Comparison of ENCODE assay signal across 8 mouse cellular contexts in the genomic region with DNA sequence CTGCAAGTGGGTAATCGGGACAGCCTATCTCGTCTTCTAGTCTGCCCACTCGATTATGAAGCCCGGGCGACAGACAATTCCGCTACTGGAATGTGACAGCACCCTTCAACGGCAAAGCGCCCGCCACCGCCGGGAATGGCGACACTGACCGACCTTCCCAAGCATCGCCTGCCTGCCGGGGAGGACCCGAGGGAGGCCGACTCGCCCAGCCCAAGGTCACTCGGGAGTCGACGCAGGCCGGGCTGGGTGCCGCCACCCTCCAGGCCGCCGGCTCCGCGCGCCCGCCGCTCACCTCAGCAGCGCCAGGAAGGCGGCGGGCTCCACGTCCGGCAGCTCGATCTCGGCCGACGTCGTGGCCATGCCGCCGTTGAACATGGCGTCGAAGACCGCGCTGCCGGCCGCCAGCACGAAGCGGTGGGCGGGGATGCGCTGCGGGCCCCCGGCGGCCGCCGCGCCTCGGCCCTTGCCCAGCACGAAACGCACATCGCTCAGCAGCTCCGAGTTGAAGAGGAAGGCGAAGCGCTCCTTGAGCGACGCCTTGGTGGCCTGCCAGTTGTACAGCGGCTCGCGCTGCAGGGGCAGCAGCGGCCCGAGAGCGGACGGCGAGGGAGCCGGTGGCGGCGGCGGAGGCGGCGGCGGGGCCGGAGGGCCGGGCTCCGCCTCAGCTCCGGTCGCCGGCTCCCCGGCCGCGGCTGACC. TPM values are rescaled to one million over a fixed set of nuclear protein-coding genes. Genes with fewer than 3 reads are reported as not detected.
DNase-seq lines count a peak whose midpoint lies in the region; ATAC-seq and TF ChIP-seq lines count a peak whose summit lies in the region.

No protein-coding gene starts in this region.

- H3K4me3 ChIP-seq in embryonic facial prominence, embryonic 14.5 days (ENCODE audit: low read depth, low read length): peak overlapping the region; percentile 84
- peak overlapping the region; percentile 84 for H3K4me3 ChIP-seq in heart, embryonic 11.5 days (ENCODE audit: low read depth, low read length)
- peak overlapping the region; percentile 65 for H3K4me3 ChIP-seq in kidney, embryonic 15.5 days (replicated peaks)
- peak overlapping the region; percentile 81 for H3K4me3 ChIP-seq in liver, embryonic 13.5 days (replicated peaks)
- peak overlapping the region; percentile 80 for H3K4me3 ChIP-seq in neural tube, embryonic 11.5 days (ENCODE audit: low read depth, low read length)
- H3K4me3 ChIP-seq in stomach, postnatal 0 days (ENCODE audit: low read depth, low read length): peak overlapping the region; percentile 83

- H3K36me3 ChIP-seq in embryonic facial prominence, embryonic 14.5 days (ENCODE audit: control insufficient read depth, insufficient read depth, low read length): no peaks in the 10 kb centered on the region
- no peaks in the 10 kb centered on the region for H3K36me3 ChIP-seq in heart, embryonic 11.5 days (ENCODE audit: control insufficient read depth, insufficient read depth, low read length)
- H3K36me3 ChIP-seq in kidney, embryonic 15.5 days: no peaks in the 10 kb centered on the region
- 0 out of 2 replicates have a peak, but pooled peaks cover 3% of the 10 kb centered on the region for H3K36me3 ChIP-seq in liver, embryonic 13.5 days
- no peaks in the 10 kb centered on the region for H3K36me3 ChIP-seq in neural tube, embryonic 11.5 days (ENCODE audit: control insufficient read depth, insufficient read depth, low read length)
- no peaks in the 10 kb centered on the region for H3K36me3 ChIP-seq in stomach, postnatal 0 days (ENCODE audit: control insufficient read depth, insufficient read depth, low read length)

- H3K9ac ChIP-seq in embryonic facial prominence, embryonic 14.5 days (ENCODE audit: low read depth, low read length): peak overlapping the region; percentile 82
- H3K9ac ChIP-seq in heart, embryonic 11.5 days (ENCODE audit: low read depth, low read length): peak overlapping the region; percentile 94
- H3K9ac ChIP-seq in kidney, embryonic 15.5 days: peak overlapping the region; percentile 86
- peak overlapping the region; percentile 87 for H3K9ac ChIP-seq in liver, embryonic 13.5 days
- H3K9ac ChIP-seq in neural tube, embryonic 11.5 days (ENCODE audit: low read length): peak overlapping the region; percentile 88
- H3K9ac ChIP-seq in stomach, postnatal 0 days (ENCODE audit: low read length): peak overlapping the region; percentile 84

- 0% methylated on average over 46 of the region's 91 CpGs for WGBS in embryonic facial prominence, embryonic 14.5 days
- WGBS in heart, embryonic 11.5 days (ENCODE audit: insufficient replicate concordance): under 1% methylated on average over 82 of the region's 91 CpGs
- under 1% methylated on average over 79 of the region's 91 CpGs for WGBS in kidney, embryonic 15.5 days
- WGBS in liver, embryonic 13.5 days (ENCODE audit: insufficient replicate concordance): under 1% methylated on average over 78 of the region's 91 CpGs
- under 1% methylated on average over 81 of the region's 91 CpGs for WGBS in neural tube, embryonic 11.5 days
- WGBS in stomach, postnatal 0 days: 0% methylated on average over 68 of the region's 91 CpGs

- no peaks in the 10 kb centered on the region for H3K9me3 ChIP-seq in embryonic facial prominence, embryonic 14.5 days (ENCODE audit: control insufficient read depth, low read length)
- no peaks in the 10 kb centered on the region for H3K9me3 ChIP-seq in heart, embryonic 11.5 days (replicated peaks; ENCODE audit: control insufficient read depth, low read length)
- H3K9me3 ChIP-seq in kidney, embryonic 15.5 days (replicated peaks): no peaks in the 10 kb centered on the region
- H3K9me3 ChIP-seq in liver, embryonic 13.5 days (replicated peaks): no peaks in the 10 kb centered on the region
- H3K9me3 ChIP-seq in neural tube, embryonic 11.5 days (ENCODE audit: control insufficient read depth, low read length): no peaks in the 10 kb centered on the region
- no peaks in the 10 kb centered on the region for H3K9me3 ChIP-seq in stomach, postnatal 0 days (ENCODE audit: control insufficient read depth, low read length)

- TF ChIP-seq EP300 in stomach, postnatal 0 days (optimal IDR thresholded peaks at IDR 0.05): no peak

- H3K27me3 ChIP-seq in embryonic facial prominence, embryonic 14.5 days (replicated peaks; ENCODE audit: control insufficient read depth, insufficient read depth, low read length): no peaks in the 10 kb centered on the region
- no peaks in the 10 kb centered on the region for H3K27me3 ChIP-seq in heart, embryonic 11.5 days (ENCODE audit: control insufficient read depth, insufficient read depth, low read length)
- no peaks in the 10 kb centered on the region for H3K27me3 ChIP-seq in kidney, embryonic 15.5 days
- no peaks in the 10 kb centered on the region for H3K27me3 ChIP-seq in liver, embryonic 13.5 days
- no peaks in the 10 kb centered on the region for H3K27me3 ChIP-seq in neural tube, embryonic 11.5 days (ENCODE audit: control insufficient read depth, insufficient read depth, low read length)
- no peaks in the 10 kb centered on the region for H3K27me3 ChIP-seq in stomach, postnatal 0 days (ENCODE audit: control insufficient read depth, insufficient read depth, low read length)

- no peak for TF ChIP-seq CTCF in stomach, postnatal 0 days (IDR thresholded peaks at IDR 0.05; ENCODE audit: low read depth)

- ATAC-seq in embryonic facial prominence, embryonic 14.5 days (ENCODE audit: low read depth): peak; percentile 64
- peak; percentile 77 for ATAC-seq in heart, embryonic 11.5 days (replicated peaks; ENCODE audit: insufficient number of reproducible peaks, low FRiP score, low TSS enrichment)
- peak; percentile 82 for ATAC-seq in kidney, embryonic 15.5 days (replicated peaks; ENCODE audit: low FRiP score)
- peak; percentile 66 for ATAC-seq in liver, embryonic 13.5 days (ENCODE audit: low read depth)
- peak; percentile 65 for ATAC-seq in neural tube, embryonic 11.5 days (ENCODE audit: insufficient read depth, low FRiP score, low TSS enrichment)
- peak; percentile 75 for ATAC-seq in stomach, postnatal 0 days (ENCODE audit: low FRiP score, low TSS enrichment)

- peak overlapping the region; percentile 93 for H3K27ac ChIP-seq in embryonic facial prominence, embryonic 14.5 days (replicated peaks; ENCODE audit: low read depth, low read length)
- H3K27ac ChIP-seq in heart, embryonic 11.5 days (ENCODE audit: low read depth, low read length): peak overlapping the region; percentile 97
- peak overlapping the region; percentile 97 for H3K27ac ChIP-seq in kidney, embryonic 15.5 days
- H3K27ac ChIP-seq in liver, embryonic 13.5 days: peak overlapping the region; percentile 87
- peak overlapping the region; percentile 91 for H3K27ac ChIP-seq in neural tube, embryonic 11.5 days (ENCODE audit: low read depth, low read length)
- peak overlapping the region; percentile 94 for H3K27ac ChIP-seq in stomach, postnatal 0 days (replicated peaks)

- H3K4me1 ChIP-seq in embryonic facial prominence, embryonic 14.5 days (ENCODE audit: control insufficient read depth, insufficient read depth, low read length): peaks cover 41% of the 10 kb centered on the region
- H3K4me1 ChIP-seq in heart, embryonic 11.5 days (ENCODE audit: control insufficient read depth, insufficient read depth, low read length): peaks cover 29% of the 10 kb centered on the region
- H3K4me1 ChIP-seq in kidney, embryonic 15.5 days: peaks cover 38% of the 10 kb centered on the region
- H3K4me1 ChIP-seq in liver, embryonic 13.5 days (replicated peaks): peaks cover 42% of the 10 kb centered on the region
- H3K4me1 ChIP-seq in neural tube, embryonic 11.5 days (ENCODE audit: control insufficient read depth, insufficient read depth, low read length): peaks cover 18% of the 10 kb centered on the region
- H3K4me1 ChIP-seq in stomach, postnatal 0 days (replicated peaks; ENCODE audit: control insufficient read depth, insufficient read depth): peaks cover 6% of the 10 kb centered on the region

- DNase-seq in CD4-positive helper T cell, adult 2 months (ENCODE audit: low read depth, low spot score): peak; percentile 62
- peak; percentile 32 to 50 for DNase-seq in adrenal gland, postnatal 4 days (ENCODE audit: low spot score in 2 of 2)
- peak; percentile 63 for DNase-seq in embryonic facial prominence, embryonic 14.5 days (ENCODE audit: low spot score)
- peak; percentile 38 for DNase-seq in liver, embryonic 13.5 days
- DNase-seq in neural tube, embryonic 11.5 days (ENCODE audit: low spot score): peak; percentile 57
- peak; percentile 68 for DNase-seq in stomach, postnatal 0 days (ENCODE audit: low spot score)

- peak overlapping the region; percentile 73 for H3K4me2 ChIP-seq in embryonic facial prominence, embryonic 14.5 days (ENCODE audit: low read depth, low read length)
- peak overlapping the region; percentile 89 for H3K4me2 ChIP-seq in heart, embryonic 11.5 days
- H3K4me2 ChIP-seq in kidney, embryonic 15.5 days: peak overlapping the region; percentile 81
- peak overlapping the region; percentile 80 for H3K4me2 ChIP-seq in liver, embryonic 13.5 days
- H3K4me2 ChIP-seq in neural tube, embryonic 11.5 days (ENCODE audit: low read depth): peak overlapping the region; percentile 79
- peak overlapping the region; percentile 71 for H3K4me2 ChIP-seq in stomach, postnatal 0 days (replicated peaks; ENCODE audit: low read depth)

RNA-seq across cellular contexts. Expression of a gene that starts 0.4 kb away (rescaled TPM):
- total RNA-seq in adrenal gland, postnatal 4 days (2021): 100 to 1,000 TPM; 101 to 102 TPM
- 100 and 109 TPM in 2 replicates for polyA plus RNA-seq in embryonic facial prominence, embryonic 14.5 days (2014; fragmentation: Nextera tagmentation; extraction: Ambion mirVana)
- 94.0 and 94.8 TPM in 2 replicates for polyA plus RNA-seq in heart, embryonic 11.5 days (2014; fragmentation: Nextera tagmentation; extraction: Ambion mirVana)
- polyA plus RNA-seq in kidney, embryonic 15.5 days (2015; fragmentation: Nextera tagmentation; extraction: Ambion mirVana): 62.3 and 67.3 TPM in 2 replicates
- polyA plus RNA-seq in liver, embryonic 13.5 days (2015; fragmentation: Nextera tagmentation; extraction: Ambion mirVana): 24.0 and 25.3 TPM in 2 replicates
- 94.1 and 100 TPM in 2 replicates for polyA plus RNA-seq in neural tube, embryonic 11.5 days (2014; fragmentation: Nextera tagmentation; extraction: Ambion mirVana)
- 37.9 and 40.6 TPM in 2 replicates for polyA plus RNA-seq in stomach, postnatal 0 days (2015; fragmentation: Nextera tagmentation; extraction: Ambion mirVana)

RNA-seq across cellular contexts. Expression of a gene that starts 26.8 kb away (rescaled TPM):
- not detected for total RNA-seq in adrenal gland, postnatal 4 days (2021)
- polyA plus RNA-seq in embryonic facial prominence, embryonic 14.5 days (2014; fragmentation: Nextera tagmentation; extraction: Ambion mirVana): not detected in 2 replicates
- polyA plus RNA-seq in heart, embryonic 11.5 days (2014; fragmentation: Nextera tagmentation; extraction: Ambion mirVana): not detected in 2 replicates
- not detected in 2 replicates for polyA plus RNA-seq in kidney, embryonic 15.5 days (2015; fragmentation: Nextera tagmentation; extraction: Ambion mirVana)
- not detected in 2 replicates for polyA plus RNA-seq in liver, embryonic 13.5 days (2015; fragmentation: Nextera tagmentation; extraction: Ambion mirVana)
- polyA plus RNA-seq in neural tube, embryonic 11.5 days (2014; fragmentation: Nextera tagmentation; extraction: Ambion mirVana): not detected in 2 replicates
- not detected in 2 replicates for polyA plus RNA-seq in stomach, postnatal 0 days (2015; fragmentation: Nextera tagmentation; extraction: Ambion mirVana)

RNA-seq across cellular contexts. Expression of a gene that starts 30.0 kb away (rescaled TPM):
- 10 to 100 TPM; 15.2 to 16.3 TPM for total RNA-seq in adrenal gland, postnatal 4 days (2021)
- polyA plus RNA-seq in embryonic facial prominence, embryonic 14.5 days (2014; fragmentation: Nextera tagmentation; extraction: Ambion mirVana): 34.7 and 50.6 TPM in 2 replicates
- polyA plus RNA-seq in heart, embryonic 11.5 days (2014; fragmentation: Nextera tagmentation; extraction: Ambion mirVana): 27.0 and 29.4 TPM in 2 replicates
- 13.5 and 14.5 TPM in 2 replicates for polyA plus RNA-seq in kidney, embryonic 15.5 days (2015; fragmentation: Nextera tagmentation; extraction: Ambion mirVana)
- polyA plus RNA-seq in liver, embryonic 13.5 days (2015; fragmentation: Nextera tagmentation; extraction: Ambion mirVana): 6.9 and 7.5 TPM in 2 replicates
- 13.9 and 16.8 TPM in 2 replicates for polyA plus RNA-seq in neural tube, embryonic 11.5 days (2014; fragmentation: Nextera tagmentation; extraction: Ambion mirVana)
- 5.2 and 5.5 TPM in 2 replicates for polyA plus RNA-seq in stomach, postnatal 0 days (2015; fragmentation: Nextera tagmentation; extraction: Ambion mirVana)

RNA-seq across cellular contexts. Expression of a gene that starts 39.6 kb away (rescaled TPM):
- 10 to 100 TPM; 36.2 to 42.9 TPM for total RNA-seq in adrenal gland, postnatal 4 days (2021)
- 51.3 and 53.7 TPM in 2 replicates for polyA plus RNA-seq in embryonic facial prominence, embryonic 14.5 days (2014; fragmentation: Nextera tagmentation; extraction: Ambion mirVana)
- 40.5 and 42.0 TPM in 2 replicates for polyA plus RNA-seq in heart, embryonic 11.5 days (2014; fragmentation: Nextera tagmentation; extraction: Ambion mirVana)
- 43.2 and 52.6 TPM in 2 replicates for polyA plus RNA-seq in kidney, embryonic 15.5 days (2015; fragmentation: Nextera tagmentation; extraction: Ambion mirVana)
- polyA plus RNA-seq in liver, embryonic 13.5 days (2015; fragmentation: Nextera tagmentation; extraction: Ambion mirVana): 30.0 and 30.2 TPM in 2 replicates
- 46.4 and 46.7 TPM in 2 replicates for polyA plus RNA-seq in neural tube, embryonic 11.5 days (2014; fragmentation: Nextera tagmentation; extraction: Ambion mirVana)
- 46.2 and 46.7 TPM in 2 replicates for polyA plus RNA-seq in stomach, postnatal 0 days (2015; fragmentation: Nextera tagmentation; extraction: Ambion mirVana)

Comparison
In these comparisons a context has a peak if more than half of its experiments do, and no peak if none do; other contexts are left out.
1. Peak in every context shown above with its lines: DNase-seq, ATAC-seq, H3K4me3 ChIP-seq and H3K27ac ChIP-seq.